Mouse (Mus musculus) layer of hippocampus, postnatal 25 days (tissue): ENCODE measurements around the gene Spon2. TPM values are rescaled to one million over a fixed set of nuclear protein-coding genes. Genes with fewer than 3 reads are reported as not detected.

Experiments used
- DNase-seq, 2 experiments: peaks; one replicate each; pipeline ENCODE4 v3.0.0; 2022; ENCODE audit warnings: mixed read lengths in 2 of 2, low spot score in 1 of 2; ENCODE audit errors: extremely low spot score in 1 of 2
- total RNA-seq, 2 experiments: library from RNA; stranded (reverse); gene quantifications; 2 replicates each; pipeline ENCODE4 v1.2.3; 2021

Spon2 gene
- under 1 TPM in 1 of 2 experiments, not detected in 1; 0.17 TPM for total RNA-seq

GRCm38 (mm10) chr5:33218081-33218480 lies at the start of gene Spon2:
TSS of gene Spon2 (minus strand) at chr5:33218455.
- no peak for DNase-seq

- no peak for DNase-seq
These were observed 36.2 kb upstream of the Spon2 start for GRCm38 (mm10) chr5:33254416-33254815.

GRCm38 (mm10) chr5:33248186-33248585 lies 29.9 kb upstream of the Spon2 start:
- no peak for DNase-seq

- peak in 1 of 2 experiments; percentile 25 for DNase-seq
These were observed 29.1 kb upstream of the Spon2 start for GRCm38 (mm10) chr5:33247387-33247786.

GRCm38 (mm10) chr5:33245701-33246100 lies 27.4 kb upstream of the Spon2 start:
- DNase-seq, result peak in 1 of 2 experiments; percentile 35

GRCm38 (mm10) chr5:33244377-33244920 lies 26.2 kb upstream of the Spon2 start:
- DNase-seq, result no peak

- DNase-seq, result no peak
These were observed 21.7 kb upstream of the Spon2 start for GRCm38 (mm10) chr5:33239934-33240333.

GRCm38 (mm10) chr5:33239111-33239714 lies 21.0 kb upstream of the Spon2 start:
- DNase-seq, result no peak

GRCm38 (mm10) chr5:33238256-33238645 lies 20.0 kb upstream of the Spon2 start:
- no peak for DNase-seq

- DNase-seq, result no peak
These were observed 19.5 kb upstream of the Spon2 start for GRCm38 (mm10) chr5:33237600-33238255.

- no peak for DNase-seq
These were observed 16.3 kb upstream of the Spon2 start for GRCm38 (mm10) chr5:33234391-33235031.

GRCm38 (mm10) chr5:33232791-33233190 lies 14.5 kb upstream of the Spon2 start:
- no peak for DNase-seq

GRCm38 (mm10) chr5:33230285-33230684 lies 12.0 kb upstream of the Spon2 start:
- no peak for DNase-seq

- peak in 1 of 2 experiments; percentile 36 for DNase-seq
These were observed 10.2 kb upstream of the Spon2 start for GRCm38 (mm10) chr5:33228428-33228827.

GRCm38 (mm10) chr5:33225673-33226072 lies 7.4 kb upstream of the Spon2 start:
- DNase-seq, result no peak

GRCm38 (mm10) chr5:33224491-33224890 lies 6.2 kb upstream of the Spon2 start:
- DNase-seq, result no peak

- no peak for DNase-seq
These were observed 4.8 kb upstream of the Spon2 start for GRCm38 (mm10) chr5:33222841-33223744.

- DNase-seq, result no peak
These were observed 4.1 kb upstream of the Spon2 start for GRCm38 (mm10) chr5:33222389-33222788.

- DNase-seq, result no peak
These were observed 2.2 kb upstream of the Spon2 start for GRCm38 (mm10) chr5:33220350-33221044.

GRCm38 (mm10) chr5:33219831-33220230 lies 1.6 kb upstream of the Spon2 start:
- DNase-seq, result no peak
